Mouse (Mus musculus): Measurements from ENCODE around the gene Sdc4. TPM values are rescaled to one million over a fixed set of nuclear protein-coding genes. Genes with fewer than 3 reads are reported as not detected.

Sdc4 gene
- total and polyA plus RNA-seq, 3 experiments = not detected

- TF ChIP-seq CTCF (IDR thresholded peaks at IDR 0.05 in 2 of 3, conservative IDR thresholded peaks at IDR 0.05 in 1 of 3; ENCODE audit: control insufficient read depth in 1 of 3, insufficient read depth in 1 of 3, low read depth in 2 of 3, low read length in 3 of 3, poor library complexity in 1 of 3, severe bottlenecking in 1 of 3) = peak; percentile 41 to 74 (median 46)
- no peak for TF ChIP-seq CHD1 (IDR thresholded peaks at IDR 0.05; ENCODE audit: low read depth, low read length)
- TF ChIP-seq ZC3H11A (IDR thresholded peaks at IDR 0.05; ENCODE audit: low read depth, low read length) = no peak
- H3K36me3 ChIP-seq (ENCODE audit: control insufficient read depth in 1 of 2, insufficient read depth in 2 of 2, low read length in 2 of 2) = no peaks in the 10 kb centered on the region
- H3K4me3 ChIP-seq (ENCODE audit: control insufficient read depth in 1 of 2, insufficient read depth in 1 of 2, low read depth in 2 of 2, low read length in 2 of 2) = no peak overlapping the region
- no peaks in the 10 kb centered on the region for H3K27me3 ChIP-seq (ENCODE audit: control insufficient read depth in 1 of 2, insufficient read depth in 2 of 2, low read length in 2 of 2)
- peak; percentile 33 for DNase-seq (ENCODE audit: low read depth, low spot score)
- no peak overlapping the region for H3K27ac ChIP-seq (ENCODE audit: control insufficient read depth, low read depth, low read length)
- H3K79me2 ChIP-seq (ENCODE audit: control insufficient read depth, insufficient read depth, low read length, poor library complexity) = no peaks in the 10 kb centered on the region
- H3K9me3 ChIP-seq (replicated peaks; ENCODE audit: insufficient read depth, low read length) = no peaks in the 10 kb centered on the region
- H3K4me1 ChIP-seq (ENCODE audit: control insufficient read depth in 1 of 2, insufficient read depth in 2 of 2, low read length in 2 of 2) = no peaks in the 10 kb centered on the region
- no peak overlapping the region for H3K9ac ChIP-seq (ENCODE audit: control insufficient read depth, low read depth, low read length, poor library complexity, severe bottlenecking)
These were observed 54.2 kb downstream of the Sdc4 start for GRCm38 (mm10) chr2:164389499-164389898.

- H3K36me3 ChIP-seq (ENCODE audit: control insufficient read depth in 1 of 2, insufficient read depth in 2 of 2, low read length in 2 of 2) = no peaks in the 10 kb centered on the region
- no peaks in the 10 kb centered on the region for H3K79me2 ChIP-seq (ENCODE audit: control insufficient read depth, insufficient read depth, low read length, poor library complexity)
- no peaks in the 10 kb centered on the region for H3K9me3 ChIP-seq (replicated peaks; ENCODE audit: insufficient read depth, low read length)
- no peak within 1 kb of the TSS for H3K27ac ChIP-seq (ENCODE audit: control insufficient read depth, low read depth, low read length)
- no peak for DNase-seq (ENCODE audit: low read depth, low spot score)
- no peak within 1 kb of the TSS for H3K4me3 ChIP-seq (ENCODE audit: control insufficient read depth in 1 of 2, insufficient read depth in 1 of 2, low read depth in 2 of 2, low read length in 2 of 2)
- TF ChIP-seq POLR2AphosphoS5 (IDR thresholded peaks at IDR 0.05; ENCODE audit: borderline replicate concordance, low read depth, low read length) = no peak
- TF ChIP-seq NRF1 (IDR thresholded peaks at IDR 0.05; ENCODE audit: insufficient read depth, low read depth, low read length, poor library complexity, severe bottlenecking) = no peak
- no peak for TF ChIP-seq NELFE (IDR thresholded peaks at IDR 0.05; ENCODE audit: low read depth, low read length)
- no peak for TF ChIP-seq HCFC1 (IDR thresholded peaks at IDR 0.05; ENCODE audit: low read depth, low read length)
- no peak for TF ChIP-seq CTCF (IDR thresholded peaks at IDR 0.05 in 2 of 3, conservative IDR thresholded peaks at IDR 0.05 in 1 of 3; ENCODE audit: control insufficient read depth in 1 of 3, insufficient read depth in 1 of 3, low read depth in 2 of 3, low read length in 3 of 3, poor library complexity in 1 of 3, severe bottlenecking in 1 of 3)
- no peak for TF ChIP-seq BHLHE40 (IDR thresholded peaks at IDR 0.05; ENCODE audit: borderline replicate concordance, low read depth, low read length)
- no peak for TF ChIP-seq CHD1 (IDR thresholded peaks at IDR 0.05; ENCODE audit: low read depth, low read length)
- no peak for TF ChIP-seq ZNF384 (IDR thresholded peaks at IDR 0.05; ENCODE audit: low read depth, low read length)
- TF ChIP-seq USF1 (IDR thresholded peaks at IDR 0.05; ENCODE audit: low read depth, low read length) = no peak
- no peak for TF ChIP-seq TAL1 (IDR thresholded peaks at IDR 0.05; ENCODE audit: low read length)
- TF ChIP-seq POLR2A (IDR thresholded peaks at IDR 0.05; ENCODE audit: control insufficient read depth in 1 of 2, insufficient read depth in 1 of 2, low read depth in 1 of 2, low read length in 2 of 2, poor library complexity in 1 of 2) = no peak
- no peak for TF ChIP-seq MAX (IDR thresholded peaks at IDR 0.05; ENCODE audit: low read length)
- no peak for TF ChIP-seq RAD21 (IDR thresholded peaks at IDR 0.05; ENCODE audit: low read depth, low read length)
- no peak for TF ChIP-seq SIN3A (IDR thresholded peaks at IDR 0.05; ENCODE audit: low read length)
- no peak for TF ChIP-seq CHD2 (IDR thresholded peaks at IDR 0.05; ENCODE audit: low read length)
- H3K4me1 ChIP-seq (ENCODE audit: control insufficient read depth in 1 of 2, insufficient read depth in 2 of 2, low read length in 2 of 2) = no peaks in the 10 kb centered on the region
- H3K9ac ChIP-seq (ENCODE audit: control insufficient read depth, low read depth, low read length, poor library complexity, severe bottlenecking) = no peak within 1 kb of the TSS
- peaks cover 0 to 5% of the 10 kb centered on the region in 2 experiments; a peak in 2 of 4 replicates for H3K27me3 ChIP-seq (ENCODE audit: control insufficient read depth in 1 of 2, insufficient read depth in 2 of 2, low read length in 2 of 2)
These were observed 54.7 kb downstream of the Sdc4 start, which contains the start of gene Slpi for GRCm38 (mm10) chr2:164389020-164389419. TSS of gene Slpi (minus strand) at chr2:164389095.

Data from MEL (cell line).